Mouse (Mus musculus): ENCODE measurements around the gene Fry. TPM values are rescaled to one million over a fixed set of nuclear protein-coding genes. Genes with fewer than 3 reads are reported as not detected.

Fry gene
- polyA plus RNA-seq, 1 experiment from 2014 or later: 7.1 TPM

DNA sequence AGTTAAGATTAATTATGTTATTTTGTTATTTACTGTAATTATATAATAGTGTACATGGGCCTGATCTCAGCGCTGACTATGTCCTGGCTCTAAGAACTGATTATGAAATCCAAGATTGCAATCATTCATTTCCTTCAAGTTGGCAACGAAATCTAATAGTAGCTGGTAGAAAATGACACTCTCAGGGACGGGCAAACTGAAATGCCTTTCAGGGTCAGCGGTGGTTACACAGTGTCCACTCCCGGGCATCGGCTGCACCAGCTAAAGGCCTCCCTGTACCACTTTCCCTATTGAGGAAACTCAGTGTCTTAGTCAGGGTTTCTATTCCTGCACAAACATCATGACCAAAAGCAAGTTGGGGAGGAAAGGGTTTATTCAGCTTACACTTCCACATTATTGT is 243.8 kb downstream of the Fry start:
- H3K4me2 ChIP-seq: no peak overlapping the region
- no peak for ATAC-seq (ENCODE audit: borderline replicate concordance, extremely low read depth, low FRiP score, low TSS enrichment)
- H3K4me1 ChIP-seq: no peaks in the 10 kb centered on the region
- no peaks in the 10 kb centered on the region for H3K27me3 ChIP-seq
- H3K9ac ChIP-seq: no peak overlapping the region
- H3K27ac ChIP-seq: no peak overlapping the region
- peaks cover 8% of the 10 kb centered on the region; the same call in 1 of the 2 replicates for H3K9me3 ChIP-seq
- H3K36me3 ChIP-seq: no peaks in the 10 kb centered on the region
- H3K4me3 ChIP-seq: no peak overlapping the region
- 80% methylated on average over 6 of the region's 6 CpGs for WGBS

DNA sequence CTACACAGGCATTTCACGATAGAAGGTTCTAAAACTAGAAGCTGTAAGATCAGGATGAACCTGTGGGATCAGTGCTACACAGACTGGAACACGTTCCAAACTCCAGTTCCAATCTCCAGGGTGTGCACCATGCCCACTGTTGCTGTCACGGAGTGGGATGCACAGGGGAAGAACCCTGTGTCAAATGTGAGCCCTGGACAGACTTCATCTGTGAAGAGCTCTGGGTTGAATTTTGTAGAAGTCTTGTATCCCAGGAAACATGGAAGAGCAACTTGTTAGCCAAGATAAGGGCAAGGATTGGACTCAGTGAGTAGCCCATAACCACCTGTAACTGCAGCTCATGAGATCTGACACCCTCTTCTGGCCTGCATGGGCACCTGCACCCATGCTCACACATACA is 246.2 kb downstream of the Fry start:
- WGBS: 77% methylated on average over 3 of the region's 3 CpGs
- no peaks in the 10 kb centered on the region for H3K36me3 ChIP-seq

DNA sequence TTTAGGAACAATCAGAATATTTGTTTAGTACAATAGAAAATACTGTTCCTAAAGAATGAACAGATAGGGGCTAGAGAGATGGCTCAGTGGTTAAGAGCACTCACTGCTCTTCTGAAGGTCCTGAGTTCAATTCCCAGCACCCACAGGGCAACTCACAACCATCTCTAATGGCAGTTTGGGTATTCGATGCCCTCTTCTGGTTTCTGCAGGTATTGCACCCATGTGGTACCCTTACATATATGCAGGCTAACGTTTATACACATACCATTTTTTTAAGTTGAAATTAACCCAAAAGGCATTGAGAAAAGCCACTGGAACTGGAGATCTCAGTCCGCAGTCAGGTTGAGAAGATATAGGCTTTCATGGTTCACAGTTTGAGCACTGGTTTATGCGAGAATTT is 248.6 kb downstream of the Fry start:
- peaks cover 8% of the 10 kb centered on the region; the same call in 1 of the 2 replicates for H3K9me3 ChIP-seq
- no peak overlapping the region for H3K4me2 ChIP-seq
- H3K4me1 ChIP-seq: no peaks in the 10 kb centered on the region
- H3K27me3 ChIP-seq: no peaks in the 10 kb centered on the region
- no peak overlapping the region for H3K9ac ChIP-seq
- no peak overlapping the region for H3K4me3 ChIP-seq
- no peaks in the 10 kb centered on the region for H3K36me3 ChIP-seq
- 84% methylated on average over 4 of the region's 4 CpGs for WGBS
- no peak for ATAC-seq (ENCODE audit: borderline replicate concordance, extremely low read depth, low FRiP score, low TSS enrichment)
- H3K27ac ChIP-seq: no peak overlapping the region

More for the DNA sequence above, 246.2 kb downstream of the Fry start:
- H3K9me3 ChIP-seq: peaks cover 8% of the 10 kb centered on the region; the same call in 1 of the 2 replicates
- ATAC-seq (ENCODE audit: borderline replicate concordance, extremely low read depth, low FRiP score, low TSS enrichment): no peak
- no peak overlapping the region for H3K9ac ChIP-seq
- H3K27me3 ChIP-seq: no peaks in the 10 kb centered on the region
- H3K4me2 ChIP-seq: no peak overlapping the region
- no peak overlapping the region for H3K27ac ChIP-seq
- no peaks in the 10 kb centered on the region for H3K4me1 ChIP-seq
- no peak overlapping the region for H3K4me3 ChIP-seq

DNA sequence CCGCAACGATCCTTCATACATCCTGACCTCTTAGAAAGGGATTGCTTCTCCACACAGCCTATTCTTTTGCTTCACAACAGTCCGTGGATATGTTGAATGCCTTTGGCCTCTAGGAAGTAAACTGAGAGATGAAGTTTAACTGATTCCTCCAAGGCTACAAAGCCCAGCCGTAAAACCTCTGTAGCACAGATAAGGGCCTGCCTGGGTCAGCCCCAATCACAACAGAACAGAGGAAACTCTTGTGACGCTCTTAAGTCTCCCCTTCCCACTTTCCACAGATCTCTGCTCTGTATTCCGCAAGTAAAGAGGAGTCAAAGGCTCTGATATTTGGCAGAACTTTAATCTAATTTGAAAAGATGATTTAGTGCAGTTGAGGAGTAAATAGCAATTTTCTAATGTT is 251.8 kb downstream of the Fry start:
- H3K27me3 ChIP-seq: no peaks in the 10 kb centered on the region
- H3K4me1 ChIP-seq: no peaks in the 10 kb centered on the region
- H3K9me3 ChIP-seq: peaks cover 8% of the 10 kb centered on the region; the same call in 1 of the 2 replicates
- no peak overlapping the region for H3K4me2 ChIP-seq
- H3K36me3 ChIP-seq: no peaks in the 10 kb centered on the region
- 35% methylated on average over 6 of the region's 6 CpGs for WGBS
- H3K27ac ChIP-seq: no peak overlapping the region
- ATAC-seq (ENCODE audit: borderline replicate concordance, extremely low read depth, low FRiP score, low TSS enrichment): no peak
- H3K4me3 ChIP-seq: no peak overlapping the region
- H3K9ac ChIP-seq: no peak overlapping the region

DNA sequence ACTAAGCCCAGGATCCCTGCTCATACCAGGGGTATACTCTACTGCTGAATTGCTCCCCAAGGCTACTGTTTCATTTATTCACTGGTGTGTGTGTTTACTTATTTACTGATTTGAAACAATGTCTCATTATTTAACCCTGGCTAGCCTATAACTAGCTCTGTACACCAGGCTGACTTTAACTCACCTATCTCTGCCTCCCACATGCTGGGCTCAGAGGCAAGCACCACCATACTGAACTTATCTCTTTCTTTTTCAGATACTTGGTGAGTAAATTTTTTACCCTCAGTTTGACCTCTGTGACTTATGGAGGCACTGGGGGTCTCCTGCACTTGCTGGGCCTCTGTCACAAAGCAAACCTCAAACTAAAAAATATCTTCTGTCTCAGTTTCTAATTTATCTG is 252.4 kb downstream of the Fry start:
- no peaks in the 10 kb centered on the region for H3K36me3 ChIP-seq
- H3K27ac ChIP-seq: no peak overlapping the region
- no peak overlapping the region for H3K9ac ChIP-seq

DNA sequence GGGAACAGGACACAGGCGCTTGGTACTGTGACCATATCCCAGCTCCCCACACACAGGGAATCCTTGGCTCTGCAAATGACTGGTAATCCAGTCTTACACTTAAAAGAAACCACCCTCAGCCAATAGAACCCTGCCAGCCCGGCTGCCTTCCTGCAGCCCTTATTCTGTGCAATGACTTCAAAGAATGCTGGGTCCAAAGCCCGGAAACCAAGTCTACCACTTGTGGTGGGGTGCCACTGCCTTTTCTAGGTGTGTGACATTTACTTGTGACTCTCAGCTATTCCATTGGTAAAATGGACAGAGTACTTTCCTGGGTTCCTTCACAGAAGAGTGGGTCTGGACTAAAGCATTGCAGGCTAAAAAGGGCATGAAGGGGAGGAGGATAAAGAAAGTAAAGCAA is 254.5 kb downstream of the Fry start:
- 81% methylated on average over 3 of the region's 3 CpGs for WGBS
- ATAC-seq (ENCODE audit: borderline replicate concordance, extremely low read depth, low FRiP score, low TSS enrichment): no peak
- no peaks in the 10 kb centered on the region for H3K36me3 ChIP-seq

More for the DNA sequence above, 252.4 kb downstream of the Fry start:
- Histone ChIP-seq H3K27me3 (no peaks in the 10 kb centered on the region), H3K4me3 (no peak overlapping the region), H3K9me3 (peaks cover 8% of the 10 kb centered on the region; the same call in 1 of the 2 replicates), H3K4me1 (no peaks in the 10 kb centered on the region), H3K4me2 (no peak overlapping the region)
- ATAC-seq (ENCODE audit: borderline replicate concordance, extremely low read depth, low FRiP score, low TSS enrichment): no peak

DNA sequence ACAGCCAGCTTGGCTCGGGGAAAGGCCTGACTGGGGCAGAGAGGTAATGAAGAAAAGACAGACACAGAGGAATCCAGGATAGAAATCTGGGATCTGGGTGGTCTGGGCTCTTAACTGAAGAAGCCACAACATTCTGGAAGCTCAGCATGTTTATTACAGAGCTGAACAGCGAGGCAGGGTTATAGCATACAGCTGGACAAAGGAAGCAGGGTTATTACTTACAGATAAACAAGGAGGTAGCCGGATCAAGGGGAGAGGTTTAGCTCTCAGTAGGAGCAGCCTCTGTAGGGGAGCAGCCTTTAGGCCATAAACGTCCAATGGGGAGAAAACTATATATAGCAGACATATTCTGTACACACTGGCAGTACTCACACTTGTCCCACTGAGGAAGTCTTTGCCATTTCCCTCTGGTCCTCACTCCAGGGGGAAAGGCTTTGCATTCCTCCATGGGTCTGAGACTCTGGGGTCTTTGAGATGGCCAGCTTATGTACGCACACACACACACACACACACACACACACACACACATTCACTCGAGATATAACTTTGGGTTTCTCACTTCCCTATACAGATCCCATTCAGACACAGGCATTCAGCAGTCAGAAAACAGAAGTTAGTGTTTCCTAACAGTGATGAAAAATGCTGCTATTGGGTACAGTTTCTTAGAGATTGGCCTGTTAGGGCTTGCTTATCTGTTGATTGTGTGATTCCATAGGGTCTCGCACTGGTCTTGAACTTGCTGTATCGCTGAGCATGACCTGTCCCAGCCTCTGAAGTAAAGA is 256.5 kb downstream of the Fry start:
- Histone ChIP-seq H3K4me2 (no peak overlapping the region), H3K4me3 (no peak overlapping the region), H3K4me1 (no peaks in the 10 kb centered on the region), H3K9me3 (no peaks in the 10 kb centered on the region), H3K27me3 (no peaks in the 10 kb centered on the region), H3K36me3 (no peaks in the 10 kb centered on the region), H3K9ac (no peak overlapping the region), H3K27ac (no peak overlapping the region)
- ATAC-seq (ENCODE audit: borderline replicate concordance, extremely low read depth, low FRiP score, low TSS enrichment): no peak
- 64% methylated on average over 8 of the region's 8 CpGs for WGBS

More for the DNA sequence above, 254.5 kb downstream of the Fry start:
- Histone ChIP-seq H3K4me2 (no peak overlapping the region), H3K9me3 (no peaks in the 10 kb centered on the region), H3K9ac (no peak overlapping the region), H3K27ac (no peak overlapping the region), H3K4me1 (no peaks in the 10 kb centered on the region), H3K4me3 (no peak overlapping the region), H3K27me3 (no peaks in the 10 kb centered on the region)

DNA sequence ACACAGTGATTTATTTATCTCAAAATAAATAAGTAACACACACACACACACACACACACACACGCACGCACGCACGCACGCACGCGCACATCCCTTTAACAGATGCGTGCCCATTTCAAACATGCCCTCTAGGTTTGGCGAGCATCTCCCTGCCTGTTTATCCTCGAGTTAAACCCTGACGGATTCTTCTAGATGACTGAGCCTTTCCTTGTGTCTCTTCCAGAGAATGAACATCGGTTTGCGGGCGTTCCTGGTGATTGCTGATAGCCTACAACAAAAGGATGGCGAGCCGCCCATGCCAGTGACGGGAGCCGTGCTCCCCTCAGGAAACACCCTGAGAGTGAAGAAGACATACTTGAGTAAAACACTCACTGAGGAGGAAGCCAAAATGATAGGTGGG is 260.1 kb downstream of the Fry start:
- Histone ChIP-seq H3K4me3 (no peak overlapping the region), H3K27ac (no peak overlapping the region), H3K9me3 (no peaks in the 10 kb centered on the region), H3K4me1 (no peaks in the 10 kb centered on the region), H3K4me2 (no peak overlapping the region), H3K9ac (no peak overlapping the region), H3K36me3 (no peaks in the 10 kb centered on the region), H3K27me3 (no peaks in the 10 kb centered on the region)
- 79% methylated on average over 18 of the region's 18 CpGs for WGBS
- no peak for ATAC-seq (ENCODE audit: borderline replicate concordance, extremely low read depth, low FRiP score, low TSS enrichment)

DNA sequence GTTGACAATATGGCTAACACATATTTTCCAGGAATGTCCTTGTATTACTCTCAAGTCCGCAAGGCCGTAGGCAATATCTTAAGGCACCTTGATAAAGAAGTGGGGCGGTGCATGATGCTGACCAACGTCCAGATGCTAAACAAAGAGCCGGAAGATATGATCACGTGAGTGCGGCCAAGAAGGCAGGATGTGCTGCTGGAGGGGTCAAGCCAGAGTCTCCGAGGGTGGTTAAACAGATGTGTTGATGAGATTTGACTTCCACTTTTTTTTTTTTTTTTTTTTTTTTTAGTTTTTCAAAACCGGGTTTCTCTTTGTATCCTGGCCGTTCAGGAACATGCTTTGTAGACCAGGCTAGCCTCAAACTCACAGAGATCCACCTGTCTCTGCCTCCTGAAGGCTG is 262.3 kb downstream of the Fry start:
- Histone ChIP-seq H3K27ac (no peak overlapping the region), H3K4me3 (no peak overlapping the region), H3K4me2 (no peak overlapping the region), H3K36me3 (no peaks in the 10 kb centered on the region), H3K27me3 (no peaks in the 10 kb centered on the region), H3K9me3 (no peaks in the 10 kb centered on the region), H3K9ac (no peak overlapping the region), H3K4me1 (peaks cover 20% of the 10 kb centered on the region)
- ATAC-seq (ENCODE audit: borderline replicate concordance, extremely low read depth, low FRiP score, low TSS enrichment): no peak
- WGBS: 84% methylated on average over 10 of the region's 10 CpGs

DNA sequence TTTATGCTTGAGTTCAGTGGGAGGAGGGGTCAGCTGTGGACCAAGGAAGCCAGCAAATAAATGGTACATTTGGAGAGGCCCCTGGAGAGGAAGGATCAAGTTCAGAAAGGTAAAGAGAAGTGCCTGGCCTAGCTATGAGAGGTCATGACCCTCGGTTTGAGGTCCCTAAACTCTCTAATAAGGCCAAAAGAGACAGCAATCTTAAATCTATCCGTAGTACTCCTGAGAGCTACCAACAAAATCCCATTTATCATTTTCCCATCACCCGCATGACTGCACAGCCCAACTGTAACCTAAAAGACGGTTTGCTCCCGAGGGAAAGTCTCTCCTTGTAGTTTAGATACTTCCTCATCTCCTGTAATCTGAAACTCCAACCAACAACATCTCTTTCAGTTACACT is 264.0 kb downstream of the Fry start:
- Histone ChIP-seq H3K27ac (no peak overlapping the region), H3K4me3 (no peak overlapping the region), H3K4me1 (peaks cover 20% of the 10 kb centered on the region), H3K36me3 (no peaks in the 10 kb centered on the region), H3K9ac (no peak overlapping the region), H3K27me3 (no peaks in the 10 kb centered on the region), H3K9me3 (no peaks in the 10 kb centered on the region), H3K4me2 (no peak overlapping the region)
- WGBS: 46% methylated on average over 5 of the region's 5 CpGs
- ATAC-seq (ENCODE audit: borderline replicate concordance, extremely low read depth, low FRiP score, low TSS enrichment): no peak

DNA sequence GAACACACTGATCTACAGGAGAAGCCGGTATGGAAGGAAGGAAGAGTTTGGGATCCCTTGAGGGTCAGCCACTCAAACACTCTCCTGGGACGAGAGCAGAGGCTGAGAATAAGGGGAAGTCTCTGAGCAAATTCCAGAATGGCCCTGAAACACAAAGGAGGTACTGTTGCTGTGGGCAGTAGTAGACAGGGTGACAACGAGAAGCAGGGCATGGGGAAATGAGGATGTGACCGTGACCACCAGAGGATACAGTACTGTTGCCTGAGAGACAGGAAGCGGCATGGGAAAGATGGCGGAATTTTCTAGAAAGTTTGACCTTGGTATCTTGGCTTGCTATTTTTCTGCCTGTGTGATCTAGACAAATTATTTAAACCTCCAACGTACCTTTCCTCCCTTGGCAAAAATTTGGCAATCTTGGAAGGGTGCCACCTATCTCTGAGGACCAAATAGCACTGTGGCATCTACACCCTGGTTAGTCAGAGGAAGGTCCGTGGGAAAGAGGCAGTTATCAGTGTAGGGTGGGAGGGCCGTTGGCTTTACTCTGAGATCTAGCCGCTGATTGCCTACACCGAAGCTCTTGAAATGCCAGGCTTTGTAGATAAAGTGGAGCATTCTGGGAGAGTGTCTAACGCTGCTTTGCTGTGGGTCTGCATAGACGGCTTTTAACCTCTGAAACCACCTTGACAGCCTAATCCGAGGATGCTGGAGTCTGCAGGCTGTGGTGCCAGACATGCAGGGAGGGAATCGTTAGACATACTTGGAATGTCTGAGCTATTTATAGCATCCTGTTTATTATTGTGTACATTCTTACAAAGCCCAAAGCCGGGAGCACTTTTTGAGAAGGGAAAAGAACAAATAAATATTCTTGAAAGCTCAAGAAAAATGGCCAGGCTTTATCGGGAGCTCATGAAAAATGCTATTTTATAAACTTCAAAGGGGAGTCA is 266.1 kb downstream of the Fry start:
- Histone ChIP-seq H3K4me3 (no peak overlapping the region), H3K4me1 (peaks cover 20% of the 10 kb centered on the region), H3K36me3 (no peaks in the 10 kb centered on the region), H3K4me2 (peak overlapping the region; percentile 21; the same call in 1 of the 2 replicates), H3K27ac (peak overlapping the region; percentile 65), H3K9ac (no peak overlapping the region), H3K27me3 (no peaks in the 10 kb centered on the region), H3K9me3 (no peaks in the 10 kb centered on the region)
- WGBS: 25% methylated on average over 17 of the region's 17 CpGs
- peak; percentile 68; the same call in 1 of the 2 replicates for ATAC-seq (ENCODE audit: borderline replicate concordance, extremely low read depth, low FRiP score, low TSS enrichment)

DNA sequence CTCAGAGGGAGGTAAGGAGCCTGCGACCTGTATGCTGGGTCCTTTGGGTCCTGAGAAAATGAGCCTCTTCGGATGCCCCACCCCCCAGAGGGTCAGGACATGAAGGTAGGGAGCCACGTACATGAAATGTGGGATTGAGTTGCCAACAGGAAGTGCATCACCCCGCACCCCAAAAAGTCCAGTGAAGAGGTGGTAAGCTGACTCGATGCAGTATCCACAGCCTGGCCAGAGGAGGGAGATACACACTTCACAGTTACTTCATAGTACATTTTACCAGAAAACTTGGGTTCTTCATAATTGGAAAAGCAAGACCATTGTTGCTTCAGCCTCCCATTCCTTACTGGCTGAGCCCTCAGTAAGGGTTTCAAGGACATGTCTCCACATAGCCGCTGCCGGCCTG is 266.8 kb downstream of the Fry start:
- Histone ChIP-seq H3K4me1 (peaks cover 20% of the 10 kb centered on the region), H3K27me3 (no peaks in the 10 kb centered on the region), H3K4me2 (0 out of 2 replicates have a peak overlapping the region, but pooled peaks have one; percentile 21), H3K9ac (no peak overlapping the region), H3K4me3 (no peak overlapping the region), H3K9me3 (no peaks in the 10 kb centered on the region), H3K36me3 (no peaks in the 10 kb centered on the region), H3K27ac (0 out of 2 replicates have a peak overlapping the region, but pooled peaks have one; percentile 65)
- 41% methylated on average over 7 of the region's 7 CpGs for WGBS
- ATAC-seq (ENCODE audit: borderline replicate concordance, extremely low read depth, low FRiP score, low TSS enrichment): peak; percentile 5; the same call in 1 of the 2 replicates
